Mouse (Mus musculus) CH12.LX (cell line): ENCODE measurements around the gene Rtn4rl2.

Source experiments
- BHLHE40 ChIP-seq: IDR thresholded peaks from 2 replicates; pipeline ENCODE4 v1.6.1; 2011; ENCODE audit warnings: mild to moderate bottlenecking, low read depth, low read length, improper control_type of control experiment
- CHD2 ChIP-seq: IDR thresholded peaks from 2 replicates; pipeline ENCODE4 v1.6.1; 2011; ENCODE audit warnings: low read length, improper control_type of control experiment
- CTCF ChIP-seq, 2 experiments: IDR thresholded peaks in 1 of 2; conservative IDR thresholded peaks in 1 of 2; 2 replicates each; pipeline ENCODE4 v1.5.1; 2011 to 2012; ENCODE audit warnings: low read depth in 2 of 2, low read length in 2 of 2, improper control_type of control experiment in 1 of 2, inconsistent platforms in 1 of 2, mild to moderate bottlenecking in 1 of 2, moderate library complexity in 1 of 2
- EP300 ChIP-seq: IDR thresholded peaks from 2 replicates; pipeline ENCODE4 v1.6.1; 2011; ENCODE audit warnings: low read length, improper control_type of control experiment
- ETS1 ChIP-seq: conservative IDR thresholded peaks from 2 replicates; pipeline ENCODE4 v1.6.1; 2012; ENCODE audit warnings: low read depth, mild to moderate bottlenecking, inconsistent platforms, low read length, improper control_type of control experiment, moderate library complexity
- MYC ChIP-seq: IDR thresholded peaks from 2 replicates; pipeline ENCODE4 v1.6.1; 2011; ENCODE audit warnings: low read depth, mild to moderate bottlenecking, improper control_type of control experiment, low read length
- POLR2A ChIP-seq: IDR thresholded peaks from 2 replicates; pipeline ENCODE4 v1.6.1; 2011; ENCODE audit warnings: low read depth, mild to moderate bottlenecking, improper control_type of control experiment, low read length
- SMC3 ChIP-seq: IDR thresholded peaks from 2 replicates; pipeline ENCODE4 v1.6.1; 2011; ENCODE audit warnings: low read depth, low read length, improper control_type of control experiment
- USF1 ChIP-seq: IDR thresholded peaks from 2 replicates; pipeline ENCODE4 v1.6.1; 2014; ENCODE audit warnings: low read depth, mild to moderate bottlenecking, inconsistent platforms, low read length, improper control_type of control experiment
- ZKSCAN1 ChIP-seq: IDR thresholded peaks from 2 replicates; pipeline ENCODE4 v1.6.1; 2012; ENCODE audit warnings: low read depth, inconsistent platforms, low read length, improper control_type of control experiment, borderline replicate concordance
- ZNF384 ChIP-seq: IDR thresholded peaks from 2 replicates; pipeline ENCODE4 v1.6.1; 2012; ENCODE audit warnings: low read depth, low read length, improper control_type of control experiment, inconsistent platforms

GRCm38 (mm10) chr2:84916548-84917320, 30.2 kb upstream of the Rtn4rl2 start:
- TF ChIP-seq POLR2A (no peak), CTCF (conservative IDR thresholded peaks at IDR 0.05 in 1 of 2, IDR thresholded peaks at IDR 0.05 in 1 of 2; ENCODE audit: low read depth in 2 of 2, low read length in 2 of 2) (no peak), USF1 (no peak), EP300 (no peak), CHD2 (no peak), ZNF384 (no peak), SMC3 (no peak), ZKSCAN1 (no peak), ETS1 (no peak), MYC (no peak), BHLHE40 (no peak)
